Mouse (Mus musculus) T-helper 17 cell (primary cell): ENCODE measurements around the gene Dnajb1.

ENCODE experiments used
- in situ Hi-C, 2 experiments: fragments of 300-600 bp; cut with MboI, MseI; formaldehyde crosslinking; loops; 1 replicate in 1 of 2; 2 replicates in 1 of 2; pipeline ENCODE4 v1.15.1; 2025; ENCODE audit warnings: high pct_unique_total_duplicates in 2 of 2

The Dnajb1 gene

DNA sequence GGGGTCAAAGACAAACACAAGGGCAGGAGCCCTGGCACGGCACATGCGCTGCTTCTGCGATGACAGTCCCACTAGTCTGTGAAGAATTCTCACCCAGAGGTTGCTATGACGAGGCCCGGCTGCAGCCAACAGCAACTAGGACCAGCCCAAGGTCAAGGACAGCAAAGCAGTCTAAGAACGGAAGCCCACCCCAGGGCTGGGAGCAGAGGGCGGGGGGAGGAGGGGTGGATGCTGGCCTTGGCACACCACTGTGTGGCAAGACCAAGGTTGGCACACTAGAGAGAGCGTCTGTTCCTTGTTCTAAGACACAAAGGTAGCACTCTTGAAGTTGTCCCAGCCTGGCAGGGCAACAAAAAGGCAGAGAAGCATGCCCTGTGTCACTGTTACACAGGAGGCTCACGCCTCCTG lies 30.6 kb upstream of the Dnajb1 start:
- in situ Hi-C loops = loop anchor here in 1 of 2 experiments (25.0 kb wide), 1 partner anchor 1860 kb away; the partner anchor contains the start of gene 4921524J17Rik

DNA sequence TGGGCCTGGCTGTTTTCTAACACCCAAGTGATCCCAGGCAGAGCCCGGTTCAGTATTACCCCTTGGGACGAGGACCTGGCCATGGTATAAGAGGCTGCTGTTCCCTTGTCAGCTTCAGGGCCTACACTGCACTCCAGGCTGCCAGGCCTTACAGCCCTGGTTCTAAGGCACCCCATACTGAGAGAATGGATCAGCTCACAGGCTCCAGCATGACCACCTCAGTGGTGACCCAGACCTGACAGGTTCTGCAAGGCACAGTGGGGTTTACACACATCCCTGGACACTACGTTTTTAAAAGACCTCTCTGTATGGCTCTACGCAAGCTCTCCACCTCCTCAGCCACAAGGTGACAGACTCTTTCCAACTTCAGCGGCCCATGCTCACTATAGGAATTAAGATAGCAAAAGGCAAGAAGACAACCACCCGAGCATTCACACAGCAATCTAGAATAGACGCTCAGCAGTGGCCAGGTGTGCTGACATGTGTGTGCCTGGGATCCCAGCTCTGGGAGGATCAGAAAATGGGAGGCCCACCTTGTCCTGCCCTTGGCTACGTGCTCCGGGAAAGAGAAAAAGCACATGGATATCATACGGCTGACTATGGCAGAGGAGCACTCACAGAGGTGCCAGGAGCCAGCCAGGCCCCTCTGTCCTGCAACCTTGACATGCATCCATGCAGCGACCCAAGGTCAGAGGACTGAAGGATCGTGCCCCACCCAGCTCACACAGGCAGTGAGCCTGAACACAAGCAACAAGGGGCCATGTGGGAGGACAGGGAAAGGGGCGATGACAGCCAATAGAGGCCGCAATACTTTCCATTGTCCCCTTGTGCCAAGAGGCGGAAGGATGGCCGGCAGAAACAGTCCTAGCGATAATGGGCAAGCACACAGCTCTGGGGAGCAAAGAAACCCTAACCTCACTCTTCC lies 29.6 kb upstream of the Dnajb1 start:
- in situ Hi-C loops = loop anchor here in 1 of 2 experiments (25.0 kb wide), 1 partner anchor 1859 kb away; the partner anchor contains the start of gene 4921524J17Rik

DNA sequence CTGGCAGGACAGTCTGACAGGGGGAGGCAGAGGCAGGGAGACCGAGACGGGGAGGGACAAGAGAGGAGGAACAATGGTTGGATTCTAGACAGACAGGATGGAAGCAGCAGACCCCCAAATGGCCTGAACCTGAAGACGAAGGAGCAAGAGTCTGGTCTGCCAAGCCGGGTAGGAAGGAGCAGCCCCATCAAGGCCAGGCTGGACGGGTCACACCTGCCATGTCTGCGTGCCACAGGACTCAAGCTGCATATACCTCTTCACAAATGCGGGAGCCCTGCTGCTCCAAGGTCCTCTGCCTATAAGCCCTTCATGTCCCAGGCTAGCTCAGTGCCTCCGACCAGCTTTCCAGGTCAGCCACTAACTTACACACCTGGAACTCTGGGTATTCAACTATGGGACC lies 28.3 kb upstream of the Dnajb1 start:
- in situ Hi-C loops = loop anchor here (10.0 to 25.0 kb wide), 2 partner anchors 325 to 1858 kb away; partner anchors contain the start of gene 4921524J17Rik (in 1 of the 2)

DNA sequence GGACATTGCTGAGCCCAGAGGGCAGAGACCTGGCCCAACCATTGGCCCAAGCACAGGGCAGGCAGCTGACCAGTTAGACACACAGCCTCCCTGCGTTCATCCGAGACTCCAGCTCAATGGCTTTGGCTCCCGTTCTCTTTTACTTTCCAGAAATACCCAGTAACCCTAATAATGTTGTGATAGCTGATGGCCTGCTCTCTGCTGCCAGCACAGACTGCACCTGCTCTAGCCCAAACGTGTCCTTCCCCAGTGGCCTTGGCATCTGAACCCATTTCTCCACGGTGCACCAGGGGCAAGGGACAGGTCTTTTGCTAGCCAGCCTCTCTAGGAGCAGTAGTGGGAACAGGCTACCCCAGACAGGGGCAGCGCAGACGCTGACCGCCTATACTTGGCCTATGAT lies 27.2 kb upstream of the Dnajb1 start:
- in situ Hi-C loops = loop anchor here (10.0 to 25.0 kb wide), 2 partner anchors 326 to 1856 kb away; partner anchors contain the start of gene 4921524J17Rik (in 1 of the 2)

DNA sequence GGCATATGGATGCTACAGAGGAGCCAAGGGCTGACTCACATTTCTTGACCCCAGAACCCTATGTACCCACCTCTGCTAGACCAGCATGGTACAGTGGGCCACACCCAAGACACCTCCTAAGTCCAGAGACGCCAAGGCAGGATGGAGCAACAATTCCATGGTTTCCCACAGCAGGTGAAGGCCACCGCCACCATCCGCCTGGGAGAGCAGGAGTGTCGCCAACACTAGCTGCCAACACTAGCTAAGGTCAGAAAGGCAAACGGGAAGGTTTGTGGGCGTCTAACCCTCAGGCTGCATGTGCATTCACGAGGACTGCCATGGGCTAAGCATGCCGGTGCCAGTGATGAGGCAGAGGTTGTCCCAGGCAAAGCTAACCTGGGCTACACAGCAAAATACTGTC lies 25.8 kb upstream of the Dnajb1 start:
- in situ Hi-C loops = loop anchor here (10.0 to 25.0 kb wide), 2 partner anchors 327 to 1855 kb away; partner anchors contain the start of gene 4921524J17Rik (in 1 of the 2)

DNA sequence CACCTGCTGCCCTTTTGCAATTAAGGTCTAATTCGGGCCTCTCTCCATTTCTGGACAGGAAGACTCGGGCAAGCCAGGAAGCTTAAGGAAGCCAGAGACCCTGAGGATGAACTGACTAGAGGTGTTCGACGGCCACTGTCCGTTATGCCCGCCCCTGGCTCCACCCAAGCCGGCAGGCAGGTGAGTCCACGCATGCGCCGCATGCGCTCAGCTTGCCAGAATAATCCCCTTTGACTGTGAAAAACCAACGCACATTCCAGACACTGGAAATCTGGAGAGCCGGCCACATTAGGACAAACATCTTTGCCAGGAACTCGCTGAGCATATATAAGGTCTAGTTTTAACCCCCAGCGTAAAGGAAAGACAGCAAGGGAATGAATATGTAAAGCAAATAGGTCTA lies 24.8 kb upstream of the Dnajb1 start:
- in situ Hi-C loops = loop anchor here (10.0 to 25.0 kb wide), 2 partner anchors 328 to 1854 kb away; partner anchors contain the start of gene 4921524J17Rik (in 1 of the 2)

DNA sequence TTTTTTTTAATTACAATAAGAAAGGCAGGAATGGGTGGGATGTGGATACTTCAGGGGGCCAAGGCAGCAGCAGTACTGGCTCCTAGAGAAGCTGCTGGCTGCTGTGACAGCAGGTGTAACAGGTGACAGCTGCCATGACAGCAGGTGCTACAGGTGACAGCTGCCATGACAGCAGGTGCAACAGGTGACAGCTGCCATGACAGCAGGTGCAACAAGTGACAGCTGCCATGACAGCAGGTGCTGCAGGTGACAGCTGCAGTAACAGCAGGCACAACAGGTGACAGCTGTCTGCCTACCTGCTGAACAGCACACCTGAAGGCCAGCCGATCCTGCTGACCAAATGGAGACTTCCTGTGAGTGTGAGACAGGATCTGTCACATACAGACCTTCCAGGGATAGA lies 23.2 kb upstream of the Dnajb1 start:
- in situ Hi-C loops = loop anchor here (10.0 to 25.0 kb wide), 2 partner anchors 330 to 1853 kb away; partner anchors contain the start of gene 4921524J17Rik (in 1 of the 2)

DNA sequence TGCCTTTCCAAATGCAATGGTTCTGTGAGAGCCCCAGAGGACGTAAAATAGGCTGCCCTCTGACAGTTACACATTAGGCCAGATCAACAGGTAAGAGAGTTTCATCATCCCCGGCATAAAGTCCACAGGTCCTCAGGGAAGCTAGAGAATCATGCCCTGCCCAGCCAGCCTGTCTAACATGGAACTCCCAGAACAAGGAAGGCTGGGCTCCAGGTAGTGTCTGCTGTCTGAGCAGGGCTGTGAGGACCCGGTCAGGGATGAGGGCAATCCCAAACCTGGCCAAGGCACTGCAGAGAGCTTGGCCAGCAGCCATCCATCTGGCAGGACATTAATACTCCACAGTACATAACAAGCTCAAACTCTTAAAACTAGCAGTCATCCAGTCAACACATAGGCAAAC lies 22.7 kb upstream of the Dnajb1 start:
- in situ Hi-C loops = loop anchor here (10.0 to 25.0 kb wide), 2 partner anchors 331 to 1852 kb away; partner anchors contain the start of gene 4921524J17Rik (in 1 of the 2)

DNA sequence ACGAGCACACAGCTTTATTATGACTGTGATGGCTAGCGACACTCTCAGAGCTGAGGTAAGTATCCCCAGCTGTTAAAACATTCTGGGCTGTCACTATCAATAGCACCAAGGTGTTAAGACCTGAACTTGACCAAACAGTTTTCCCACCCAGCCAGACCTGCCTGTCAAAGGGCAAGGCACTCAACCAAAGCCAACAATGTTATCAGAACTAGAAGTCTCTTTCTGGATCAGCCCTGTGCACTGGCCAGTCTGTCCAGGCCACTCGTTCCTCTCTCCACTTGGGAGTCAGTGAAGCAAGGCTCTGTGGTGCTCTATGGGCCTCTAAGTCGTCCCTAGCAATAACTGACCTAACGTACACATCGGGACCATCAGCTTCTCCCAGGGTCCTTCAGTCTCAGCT lies 20.3 kb upstream of the Dnajb1 start:
- in situ Hi-C loops = loop anchor here (10.0 to 25.0 kb wide), 2 partner anchors 333 to 1850 kb away; partner anchors contain the start of gene 4921524J17Rik (in 1 of the 2)

DNA sequence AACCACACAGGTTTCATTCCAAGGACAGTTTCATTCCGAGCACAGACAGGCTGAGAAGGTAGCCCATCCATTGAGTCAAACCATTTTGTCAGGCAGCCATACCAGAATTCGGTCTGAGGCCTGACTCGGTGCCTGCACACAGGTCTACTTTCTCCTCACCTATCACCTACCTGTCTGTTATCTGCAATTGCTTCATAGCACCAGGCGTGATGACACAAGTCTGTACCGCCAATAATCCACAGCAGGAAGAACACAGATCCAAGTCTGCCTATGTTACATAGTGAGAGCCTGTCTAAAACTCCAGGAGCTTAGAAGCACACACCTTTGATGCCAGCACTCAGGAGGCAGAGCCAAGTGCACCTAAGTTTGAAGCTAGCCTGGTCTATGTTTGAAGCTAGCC lies 19.1 kb upstream of the Dnajb1 start:
- in situ Hi-C loops = loop anchor here (10.0 to 25.0 kb wide), 2 partner anchors 334 to 1848 kb away; partner anchors contain the start of gene 4921524J17Rik (in 1 of the 2)

DNA sequence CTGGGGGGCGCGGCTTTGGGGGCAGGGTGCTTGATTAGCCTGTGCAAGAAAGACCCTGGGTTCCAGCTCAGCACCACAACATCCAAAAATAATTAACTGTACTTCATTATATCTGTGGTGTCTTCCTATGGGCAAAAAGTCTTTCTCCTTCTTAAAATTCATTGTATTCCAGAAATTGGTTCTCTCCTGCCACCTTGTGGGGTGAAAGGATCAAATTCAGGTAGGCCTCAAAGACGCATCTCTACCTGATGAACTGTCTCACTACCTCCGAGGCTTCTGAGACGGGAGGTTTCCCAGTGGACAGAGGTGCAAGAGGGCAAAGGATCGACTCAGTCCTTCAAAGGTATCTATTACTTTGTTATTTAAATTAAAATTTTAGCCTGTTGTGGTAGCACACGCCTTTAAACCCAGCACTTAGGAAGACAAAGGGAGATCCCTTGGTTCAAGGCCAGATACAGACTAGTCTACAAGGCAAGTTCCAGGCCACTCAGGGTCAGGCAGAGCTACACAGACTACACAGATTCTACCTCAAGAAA lies 17.4 kb upstream of the Dnajb1 start:
- in situ Hi-C loops = loop anchor here in 1 of 2 experiments (25.0 kb wide), 1 partner anchor 1847 kb away; the partner anchor contains the start of gene 4921524J17Rik

DNA sequence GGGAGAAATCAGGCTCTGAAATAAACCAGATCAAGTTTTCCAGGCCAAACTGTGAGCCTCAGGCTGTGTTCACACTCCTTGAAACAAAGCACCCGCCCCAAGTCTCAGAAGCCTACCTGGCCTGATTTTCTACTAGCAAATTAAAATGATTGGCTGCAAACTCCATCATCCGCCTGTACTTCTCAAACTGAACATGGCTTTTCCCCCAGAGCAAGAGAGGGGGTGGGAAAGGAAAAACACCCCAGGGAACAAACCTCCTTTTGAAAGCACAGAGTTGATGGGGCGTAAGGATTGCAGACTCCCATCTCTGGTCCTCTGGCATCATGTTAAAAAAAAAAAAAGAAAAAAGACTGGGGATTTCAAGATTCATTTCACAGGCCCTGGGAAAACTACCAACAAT lies 15.3 kb upstream of the Dnajb1 start:
- in situ Hi-C loops = loop anchor here in 1 of 2 experiments (25.0 kb wide), 1 partner anchor 1845 kb away; the partner anchor contains the start of gene 4921524J17Rik

DNA sequence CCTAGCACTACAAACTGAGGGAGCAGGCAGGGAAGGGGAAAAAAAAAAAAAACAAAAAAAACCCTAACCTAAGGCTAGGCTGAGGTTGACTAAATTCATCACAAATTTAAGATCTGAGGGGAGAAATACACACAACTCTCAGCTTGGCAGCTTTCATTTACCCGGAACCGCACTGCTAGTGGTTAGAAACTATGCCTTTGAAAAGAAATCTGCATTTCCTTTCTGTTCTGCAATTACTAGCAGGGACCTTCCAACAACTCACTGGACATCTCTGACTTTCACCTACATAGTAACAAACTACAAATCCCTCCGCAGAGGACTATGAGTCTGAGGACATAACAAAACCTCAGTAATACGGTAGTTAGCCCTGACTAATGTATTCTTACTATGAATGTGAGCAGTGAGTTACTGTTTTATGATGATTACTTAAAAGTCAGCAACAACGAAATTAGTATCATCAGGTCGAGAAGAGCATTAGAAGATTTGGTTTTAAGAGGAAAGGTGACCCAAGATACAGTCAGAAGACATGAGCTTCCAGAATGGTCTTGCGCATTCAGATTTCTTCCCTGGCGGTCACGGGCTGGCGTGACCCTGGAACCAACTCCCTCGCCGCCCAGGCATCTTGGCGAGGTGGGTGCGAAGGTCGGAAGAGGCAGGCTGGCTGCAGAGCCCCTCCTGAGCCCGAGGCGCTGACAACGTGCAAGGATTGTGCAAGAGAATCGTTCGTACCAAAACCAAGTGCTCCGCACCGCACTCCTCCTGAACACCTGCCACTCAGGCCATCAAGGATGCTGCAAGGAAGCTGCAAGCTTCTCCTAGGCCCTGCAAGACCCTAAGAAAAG lies 14.4 kb upstream of the Dnajb1 start:
- in situ Hi-C loops = loop anchor here in 1 of 2 experiments (25.0 kb wide), 1 partner anchor 1844 kb away; the partner anchor contains the start of gene 4921524J17Rik

DNA sequence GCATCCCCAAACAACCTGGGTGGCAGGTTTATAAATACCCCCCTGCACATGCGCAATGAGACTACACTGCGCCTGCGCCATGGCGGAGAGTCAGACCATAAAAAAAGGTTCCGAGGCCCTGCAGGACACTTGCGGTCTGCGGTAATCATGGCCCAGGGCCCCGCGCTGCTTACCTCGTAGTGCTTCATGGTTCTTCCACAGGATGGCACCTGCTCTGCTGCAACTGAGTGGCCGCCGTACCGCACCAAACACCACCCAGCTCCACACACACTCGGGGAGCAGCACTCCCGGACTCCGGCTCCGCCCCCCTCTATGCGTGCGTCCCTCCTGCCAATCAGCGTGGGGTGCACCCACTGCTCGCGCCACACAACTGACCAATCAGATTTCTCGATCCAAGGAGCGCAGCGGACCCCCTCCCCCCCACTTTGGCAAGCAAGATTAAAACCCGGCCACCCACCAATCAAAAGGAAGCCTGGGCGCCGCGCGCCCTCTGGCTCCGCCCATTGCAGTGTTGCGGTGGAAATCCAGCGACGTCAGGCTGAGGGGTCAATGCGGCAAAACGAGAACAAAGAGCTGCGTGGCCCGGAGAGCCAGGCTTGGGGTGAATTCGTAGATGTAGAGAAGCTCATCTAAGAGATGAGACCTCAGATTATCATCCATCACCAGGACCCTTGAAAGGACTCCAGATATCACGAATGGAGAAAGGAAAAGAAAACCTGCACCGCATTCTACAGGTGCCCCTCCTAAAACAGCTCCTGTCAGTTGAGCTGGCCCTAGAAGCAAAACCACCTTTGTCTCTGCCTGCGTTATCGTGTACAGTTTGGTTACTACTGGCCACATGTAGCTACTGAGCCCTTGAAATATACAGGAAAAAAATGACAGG lies 13.6 kb upstream of the Dnajb1 start:
- in situ Hi-C loops = loop anchor here in 1 of 2 experiments (25.0 kb wide), 1 partner anchor 1843 kb away; the partner anchor contains the start of gene 4921524J17Rik

DNA sequence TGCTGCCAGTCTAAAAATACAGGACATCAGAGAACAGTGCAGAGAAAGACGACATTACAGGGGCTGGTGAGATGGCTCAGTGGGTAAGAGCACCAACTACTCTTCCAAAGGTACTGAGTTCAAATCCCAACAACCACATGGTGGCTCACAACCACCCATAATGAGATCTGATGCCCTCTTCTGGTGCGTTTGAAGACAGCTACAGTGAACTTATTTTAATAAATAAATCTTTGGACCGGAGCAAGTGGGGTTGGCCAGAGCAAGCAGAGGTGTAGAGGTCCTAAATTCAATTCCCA lies 13.0 kb upstream of the Dnajb1 start:
- in situ Hi-C loops = loop anchor here in 1 of 2 experiments (25.0 kb wide), 1 partner anchor 1842 kb away; the partner anchor contains the start of gene 4921524J17Rik

DNA sequence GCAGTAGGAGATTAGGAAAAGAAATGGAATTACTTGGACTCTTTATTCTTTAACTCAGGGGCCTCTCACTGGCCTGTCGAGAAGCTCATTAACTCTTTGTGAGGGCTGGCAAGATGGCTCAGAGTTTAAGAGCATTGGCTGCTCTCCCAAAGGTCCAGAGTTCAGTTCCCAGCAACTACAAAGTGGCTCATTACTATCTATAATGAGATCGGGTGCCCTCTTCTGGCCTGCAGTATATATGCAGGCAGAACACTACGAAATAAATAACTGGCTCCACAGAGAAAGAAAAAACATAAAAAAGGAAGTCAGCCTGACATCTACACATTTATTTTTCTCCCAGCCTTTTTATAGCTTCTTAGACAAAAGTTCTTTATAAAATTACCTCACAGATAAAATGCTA lies 11.6 kb upstream of the Dnajb1 start:
- in situ Hi-C loops = loop anchor here in 1 of 2 experiments (25.0 kb wide), 1 partner anchor 1841 kb away; the partner anchor contains the start of gene 4921524J17Rik

DNA sequence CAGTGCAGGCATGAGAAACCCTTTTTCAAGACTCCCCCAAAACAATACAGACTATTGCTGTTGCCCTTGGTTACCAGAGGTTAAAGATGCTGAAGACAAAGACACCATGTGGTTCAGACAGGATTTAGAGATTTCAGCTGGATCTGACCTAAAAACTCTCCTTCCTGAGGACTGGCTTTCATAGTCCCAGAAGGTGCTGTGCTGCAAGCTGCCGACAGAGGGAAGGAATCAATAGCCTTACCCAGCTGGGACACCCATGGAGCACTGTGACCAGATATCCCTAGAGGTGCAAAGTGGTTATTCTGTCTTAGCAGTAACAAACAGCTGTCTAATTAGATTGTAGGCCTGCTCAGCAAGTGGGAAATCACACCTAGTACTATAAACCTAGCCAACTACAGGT lies 9.8 kb upstream of the Dnajb1 start:
- in situ Hi-C loops = loop anchor here in 1 of 2 experiments (25.0 kb wide), 1 partner anchor 1839 kb away; the partner anchor contains the start of gene 4921524J17Rik

DNA sequence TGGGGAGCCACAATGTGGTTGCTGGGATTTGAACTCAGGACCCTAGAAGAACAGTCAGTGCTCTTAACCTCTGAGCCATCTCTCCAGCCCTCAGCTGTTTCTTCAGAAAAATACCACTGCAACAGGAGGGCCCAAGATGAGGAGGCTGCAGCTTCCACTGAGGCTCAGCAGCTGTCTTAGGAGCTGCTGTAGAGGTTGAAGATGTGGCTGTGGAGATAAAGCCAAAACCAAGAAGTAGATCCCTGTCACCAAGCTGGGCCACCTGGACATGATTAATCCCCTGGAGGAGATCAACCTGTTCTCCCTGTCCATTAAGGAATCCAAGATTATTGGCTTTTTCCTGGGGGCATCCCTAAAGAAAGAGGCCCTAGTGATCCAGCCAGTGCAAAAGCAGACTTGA lies 8.2 kb upstream of the Dnajb1 start:
- in situ Hi-C loops = loop anchor here (10.0 to 25.0 kb wide), 4 partner anchors 155 to 1837 kb away; partner anchors contain the start of gene 4921524J17Rik (in 1 of the 2)

DNA sequence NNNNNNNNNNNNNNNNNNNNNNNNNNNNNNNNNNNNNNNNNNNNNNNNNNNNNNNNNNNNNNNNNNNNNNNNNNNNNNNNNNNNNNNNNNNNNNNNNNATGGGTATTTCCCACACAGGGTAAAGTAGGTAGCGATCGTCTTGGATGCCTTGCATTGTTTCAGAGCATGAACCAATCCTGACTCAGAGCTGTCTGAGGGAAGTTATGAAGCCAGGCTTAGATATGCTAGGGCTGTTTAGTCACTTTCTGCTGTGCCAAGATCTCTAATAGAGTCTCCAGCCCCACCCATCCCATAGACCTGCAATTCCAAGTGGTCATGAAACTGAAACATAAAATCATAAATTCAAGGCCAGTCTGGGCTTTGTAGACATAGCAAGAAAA lies 5.4 kb upstream of the Dnajb1 start:
- in situ Hi-C loops = loop anchor here (10.0 to 25.0 kb wide), 3 partner anchors 158 to 1590 kb away; no protein-coding TSS in a partner anchor
